Mouse (Mus musculus): ENCODE results near the gene Tmco5.

Gene Tmco5

DNA sequence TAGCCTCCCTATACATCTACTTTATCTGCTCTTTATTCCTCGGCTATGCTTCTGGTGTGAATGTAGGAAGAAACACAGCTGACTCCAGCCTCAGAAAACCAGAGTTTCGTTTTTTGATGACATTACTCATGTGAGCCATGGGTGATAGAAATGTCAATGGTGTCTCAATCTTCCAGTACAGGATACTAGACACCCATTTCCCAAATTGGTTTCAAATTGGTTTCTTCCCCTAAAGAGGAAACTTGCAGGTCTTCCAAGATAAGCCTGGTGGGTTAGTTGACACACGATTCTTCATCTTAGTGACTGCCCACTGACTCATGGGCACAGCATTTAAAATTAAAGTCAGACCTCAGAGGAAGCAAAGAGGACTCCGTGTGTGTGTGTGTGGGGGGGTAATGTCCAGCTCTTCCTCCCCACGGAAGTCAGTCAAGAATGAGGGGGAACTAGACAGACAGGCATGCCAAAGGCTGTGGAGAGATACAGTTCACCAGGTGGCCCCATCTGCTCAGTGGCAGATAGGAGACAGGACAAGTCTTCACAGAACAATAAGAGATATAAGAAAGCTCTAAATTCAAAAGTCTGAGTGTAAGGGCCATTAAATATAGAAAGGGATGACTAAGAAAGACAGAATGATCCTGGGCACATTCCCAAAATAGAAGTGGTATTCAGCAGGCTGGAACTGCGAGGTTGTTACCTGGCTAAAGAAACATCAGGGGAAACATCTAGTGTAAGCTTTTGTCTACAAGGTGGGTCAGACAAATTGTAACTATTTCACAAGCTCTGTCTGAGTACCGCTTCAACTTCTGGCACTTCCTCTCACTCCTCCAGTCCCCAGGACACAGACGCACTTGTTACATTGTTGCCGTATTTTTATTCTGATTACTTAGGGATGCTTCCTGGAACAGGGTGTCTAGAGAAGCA is 44.3 kb downstream of the Tmco5 start:
- no peak for DNase-seq (ENCODE audit: inconsistent age in 2 of 2, low spot score in 1 of 2)

DNA sequence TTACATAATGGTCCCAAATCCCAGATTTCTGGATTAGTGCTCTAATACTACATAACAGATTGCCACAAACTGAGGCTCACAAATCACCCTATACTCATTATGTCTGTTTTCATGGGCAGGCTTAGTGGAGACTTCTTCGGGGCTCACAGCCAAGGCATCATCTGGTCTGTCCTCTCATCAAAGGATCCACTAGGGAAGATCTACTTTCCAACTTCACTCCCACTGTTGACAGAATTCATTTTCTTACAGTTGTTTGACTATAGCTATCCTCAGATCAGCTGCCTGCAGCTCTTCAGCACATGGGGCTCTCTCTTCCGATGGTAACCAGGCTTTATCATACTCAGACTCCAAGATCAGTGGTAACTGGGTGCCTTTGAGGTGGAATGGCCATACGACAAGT is 45.2 kb downstream of the Tmco5 start:
- no peak for DNase-seq (ENCODE audit: inconsistent age in 2 of 2, low spot score in 1 of 2)

GRCm38 (mm10) chr2:116924292-116924691 is 45.8 kb downstream of the Tmco5 start:
- no peak for DNase-seq (ENCODE audit: inconsistent age in 2 of 2, low spot score in 1 of 2)

DNA sequence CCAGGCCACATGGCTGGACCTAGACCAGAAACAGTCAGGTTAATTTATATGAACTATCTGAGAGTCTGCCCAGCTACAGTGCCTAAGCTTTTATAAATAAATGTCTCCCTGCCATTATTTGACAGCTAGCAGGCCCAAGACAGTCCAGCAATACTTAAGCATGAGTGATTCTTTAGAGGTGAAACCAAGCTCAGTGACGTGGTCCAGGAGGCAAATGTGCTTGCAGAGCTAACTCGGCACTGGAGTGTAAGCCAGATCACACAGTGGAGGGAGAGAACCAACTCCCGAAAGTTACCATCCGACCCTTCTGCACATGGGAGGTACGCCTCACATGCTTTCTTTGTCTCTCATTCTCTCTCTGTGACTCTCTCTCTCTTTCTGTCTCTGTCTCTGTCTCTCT is 46.7 kb downstream of the Tmco5 start:
- no peak for DNase-seq (ENCODE audit: inconsistent age in 2 of 2, low spot score in 1 of 2)

- DNase-seq (ENCODE audit: inconsistent age in 2 of 2, low spot score in 1 of 2): peak; percentile 34 to 47
Measured at GRCm38 (mm10) chr2:116932218-116932617, 53.7 kb downstream of the Tmco5 start.

DNA sequence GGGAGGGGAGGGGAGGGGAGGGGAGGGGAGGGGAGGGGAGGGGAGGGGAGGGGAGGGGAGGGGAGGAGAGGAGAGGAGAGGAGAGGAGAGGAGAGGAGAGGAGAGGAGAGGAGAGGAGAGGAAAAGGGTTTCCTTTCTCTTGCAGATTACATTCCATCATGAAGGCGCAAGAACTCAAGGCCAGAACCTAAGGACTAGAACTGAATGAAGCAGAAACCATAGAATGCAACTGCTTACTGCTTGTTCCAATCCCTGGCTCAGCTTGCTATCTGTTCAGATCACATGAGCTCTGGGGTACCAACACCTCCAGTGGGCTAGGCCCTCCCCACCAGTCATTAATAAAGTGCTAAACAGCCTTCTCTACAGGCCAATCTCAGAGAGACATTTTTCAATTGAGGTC is 55.7 kb downstream of the Tmco5 start:
- peak in 1 of 2 experiments; percentile 55 for DNase-seq (ENCODE audit: inconsistent age in 2 of 2, low spot score in 1 of 2)

GRCm38 (mm10) chr2:116934776-116935175 is 56.3 kb downstream of the Tmco5 start:
- DNase-seq (ENCODE audit: inconsistent age in 2 of 2, low spot score in 1 of 2): peak; percentile 44 to 76

DNA sequence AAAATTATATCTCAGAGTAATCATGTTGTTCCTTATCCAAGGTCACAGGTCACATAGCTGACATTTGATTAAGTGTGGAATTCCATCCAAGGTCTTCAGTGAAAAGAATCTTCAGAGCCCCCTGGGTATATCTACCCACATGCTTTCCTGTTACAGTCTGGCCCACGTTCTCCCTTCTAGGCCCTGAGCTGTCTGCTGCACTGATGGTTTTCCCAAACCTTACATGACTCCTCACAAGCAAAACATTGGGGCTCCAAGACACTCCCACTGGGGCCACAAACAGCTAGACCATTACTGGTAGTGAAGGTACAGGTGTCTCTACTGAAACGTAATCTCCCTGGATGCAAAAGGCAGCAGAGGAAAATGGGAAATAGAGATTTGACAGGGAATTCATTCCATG is 57.9 kb downstream of the Tmco5 start:
- peak; percentile 57 to 74 for DNase-seq (ENCODE audit: inconsistent age in 2 of 2, low spot score in 1 of 2)

GRCm38 (mm10) chr2:116937166-116937565 is 58.7 kb downstream of the Tmco5 start:
- DNase-seq (ENCODE audit: inconsistent age in 2 of 2, low spot score in 1 of 2): peak; percentile 67 to 83

GRCm38 (mm10) chr2:116941816-116942215 is 63.3 kb downstream of the Tmco5 start:
- DNase-seq (ENCODE audit: inconsistent age in 2 of 2, low spot score in 1 of 2): peak in 1 of 2 experiments; percentile 5

Data from adrenal gland, adult (tissue).